Mouse (Mus musculus): Measurements from ENCODE around the gene Nol3.

- peak; percentile 52 for TF ChIP-seq CTCF (IDR thresholded peaks at IDR 0.05)
- 0 out of 2 replicates have a peak, but pooled peaks have one; percentile 12 for TF ChIP-seq POLR2A (IDR thresholded peaks at IDR 0.05; ENCODE audit: insufficient read depth, low read depth, low read length)
These were observed 3.0 kb downstream of the Nol3 start for GRCm38 (mm10) chr8:105278911-105279334.
